Mouse (Mus musculus) lung, postnatal 0 days (tissue): ENCODE measurements around the gene Gp1ba.

Experiments used
- CTCF ChIP-seq: IDR thresholded peaks from 2 replicates; pipeline ENCODE4 v1.5.1; 2016; ENCODE audit warnings: antibody characterized with exemption, mild to moderate bottlenecking
- EP300 ChIP-seq: IDR thresholded peaks from 2 replicates; pipeline ENCODE4 v1.6.1; 2016; ENCODE audit warnings: antibody characterized with exemption, mild to moderate bottlenecking, control low read depth

- TF ChIP-seq EP300 (no peak), CTCF (no peak)
These were observed 49.5 kb downstream of the Gp1ba start for GRCm38 (mm10) chr11:70688372-70688771.
